Mouse (Mus musculus) layer of hippocampus, postnatal 36 days (tissue): ENCODE measurements at regions not wholly inside any gene's neighbourhood (a gene's known extent, or its start where the extent isn't known, plus 50 kb on each side); places are given as distances from the start of the nearest gene placed in this dataset.
A peak's percentile ranks its signal among the peaks of the same experiment; 100 is the strongest.

Experiments
- DNase-seq, 2 experiments: peaks; one replicate each; pipeline ENCODE4 v3.0.0; 2022

GRCm38 (mm10) chr9:120677216-120677615 lies 106.0 kb downstream of the Rpl14 start:
- no peak for DNase-seq

DNA sequence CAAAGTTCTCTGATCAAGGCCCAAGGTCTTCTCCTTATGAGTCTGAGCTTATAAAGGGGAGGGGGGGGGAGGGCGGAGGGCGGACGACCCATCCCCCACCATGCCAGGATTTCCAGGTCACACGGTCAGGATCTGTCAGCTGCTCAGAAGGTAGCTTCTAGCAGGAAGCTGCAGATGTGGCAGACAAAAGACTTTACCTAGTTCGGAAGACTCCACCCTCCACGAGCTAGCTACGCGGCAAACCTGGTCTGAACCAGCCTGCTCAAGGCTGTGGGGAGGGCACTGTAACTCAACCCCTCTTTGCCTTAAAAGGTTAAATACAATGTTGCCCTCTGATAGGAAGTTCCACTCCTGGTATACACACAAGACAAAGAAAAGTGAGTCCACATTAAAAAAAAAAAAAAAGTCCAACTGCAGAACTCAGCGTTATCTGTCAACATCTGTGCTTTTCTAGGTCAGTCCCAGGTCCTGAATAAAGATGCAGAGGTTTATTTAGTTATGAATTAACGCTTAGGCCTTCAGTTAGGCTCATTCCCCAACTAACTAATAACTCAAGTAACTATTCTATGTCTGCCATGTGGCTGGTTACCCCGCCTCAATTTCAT lies 108.7 kb downstream of the Rpl14 start:
- DNase-seq, result no peak

DNA sequence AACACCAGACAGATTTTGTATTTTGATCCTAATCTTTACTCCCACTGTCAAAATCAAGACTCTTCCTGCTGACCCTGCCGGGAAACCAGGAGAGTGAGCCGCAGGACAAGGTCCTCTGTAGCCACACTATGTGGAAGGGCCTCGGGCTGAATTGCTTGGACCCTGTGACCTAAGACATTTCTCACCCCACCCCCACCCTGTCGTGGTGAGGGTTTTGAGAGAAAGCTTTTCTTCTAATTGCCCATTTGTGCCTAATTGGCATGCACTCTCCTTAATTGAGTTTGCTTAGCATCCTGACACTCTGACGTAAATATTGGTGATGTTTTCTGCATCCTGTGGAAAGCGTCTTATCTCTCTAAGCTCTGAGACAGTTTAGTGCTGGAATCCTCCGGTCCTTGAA lies 110.2 kb downstream of the Rpl14 start:
- DNase-seq, result no peak

DNA sequence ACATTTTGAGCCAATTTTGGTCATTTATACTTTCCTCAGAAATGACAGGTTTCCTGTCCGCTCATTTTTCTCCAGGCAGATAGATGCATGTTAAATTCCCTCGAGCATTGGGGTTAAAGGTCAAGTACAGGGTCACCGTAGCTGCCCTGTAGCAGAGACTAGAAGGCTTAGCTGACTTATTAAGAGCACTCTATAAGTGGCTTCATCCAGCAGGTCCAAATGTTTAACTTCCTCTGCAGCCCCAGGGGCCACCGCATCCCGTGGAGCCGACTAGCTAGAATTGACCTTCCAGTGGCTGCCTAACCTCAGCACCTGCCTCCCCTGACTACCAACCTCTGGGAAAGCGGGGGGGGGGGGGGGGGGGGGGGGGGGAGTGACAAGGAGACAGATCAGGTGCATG lies 114.7 kb downstream of the Rpl14 start:
- DNase-seq, result no peak

GRCm38 (mm10) chr9:120689025-120689424 lies 117.8 kb downstream of the Rpl14 start:
- no peak for DNase-seq

GRCm38 (mm10) chr9:120690510-120690909 lies 119.3 kb downstream of the Rpl14 start:
- DNase-seq, result no peak

DNA sequence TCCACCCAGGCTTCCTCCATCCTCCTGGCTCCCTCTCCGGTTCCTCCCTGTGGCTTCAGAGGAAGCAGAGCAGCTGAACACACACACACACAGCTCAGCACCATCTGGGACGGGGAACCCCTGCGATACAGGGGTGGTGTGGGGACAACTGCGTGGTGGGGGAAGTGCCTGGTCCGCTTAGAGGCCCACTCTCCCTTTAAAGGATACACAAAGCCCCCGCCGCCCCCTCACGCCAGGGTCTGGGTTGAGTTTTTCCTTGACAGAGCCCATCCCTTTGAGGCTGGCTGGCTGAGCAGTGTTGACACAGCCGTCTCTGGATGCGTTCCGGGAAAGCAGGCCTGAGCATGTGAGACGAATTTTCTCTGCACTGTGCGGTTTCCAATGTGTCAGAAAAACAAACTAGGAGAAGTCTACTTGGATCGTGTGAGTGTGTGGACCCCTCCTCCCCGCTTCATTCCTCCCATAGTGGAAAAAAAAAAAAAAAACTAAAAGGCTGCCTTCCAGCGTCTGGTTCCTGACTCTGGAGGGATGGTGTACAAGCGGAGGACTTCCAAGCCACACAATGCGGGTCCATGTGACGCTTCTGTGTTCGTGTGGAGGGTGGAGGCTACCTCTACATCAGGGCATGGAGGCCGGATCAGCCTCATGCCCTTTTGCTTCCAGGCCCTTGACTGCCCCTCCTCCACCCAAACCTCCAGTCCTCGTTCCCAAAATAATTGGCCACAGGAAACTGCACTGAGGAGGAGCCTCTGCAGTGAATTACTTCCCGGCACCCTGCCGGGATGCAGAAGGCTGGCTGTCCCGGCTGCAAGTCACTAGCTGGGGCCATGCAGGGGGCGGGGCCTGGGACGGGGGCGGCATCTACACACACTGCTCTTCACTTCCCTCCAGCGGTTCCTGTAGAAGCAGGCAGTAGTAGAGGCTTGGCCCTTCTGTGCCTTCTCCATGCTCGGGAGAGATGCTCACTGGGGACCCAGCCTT lies 120.0 kb downstream of the Rpl14 start:
- DNase-seq, result peak; percentile 37 to 54

- no peak for DNase-seq
Observed at GRCm38 (mm10) chr9:120691971-120692401, 120.7 kb downstream of the Rpl14 start.

- DNase-seq, result no peak
Observed at GRCm38 (mm10) chr9:120694457-120694856, 123.2 kb downstream of the Rpl14 start.

DNA sequence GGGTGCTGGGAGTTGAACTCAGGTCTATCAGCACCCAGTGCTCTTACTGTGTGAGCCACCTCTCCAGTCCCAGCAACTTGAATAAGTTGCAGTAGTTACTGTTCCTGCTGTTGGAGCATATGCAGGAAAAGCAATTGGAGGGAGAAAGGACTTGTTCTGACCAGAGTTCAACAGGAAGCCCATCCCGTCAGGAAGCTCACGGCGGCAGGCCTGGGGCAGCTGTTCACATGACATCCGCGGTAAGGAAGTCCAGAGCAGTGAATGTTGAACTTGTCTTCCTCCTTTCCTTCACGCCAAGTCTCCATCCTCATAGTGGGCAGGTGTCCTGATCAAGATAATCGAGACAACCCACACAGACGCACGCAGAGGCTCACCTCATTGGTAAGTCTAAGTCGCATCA lies 124.7 kb downstream of the Rpl14 start:
- DNase-seq, result no peak

DNA sequence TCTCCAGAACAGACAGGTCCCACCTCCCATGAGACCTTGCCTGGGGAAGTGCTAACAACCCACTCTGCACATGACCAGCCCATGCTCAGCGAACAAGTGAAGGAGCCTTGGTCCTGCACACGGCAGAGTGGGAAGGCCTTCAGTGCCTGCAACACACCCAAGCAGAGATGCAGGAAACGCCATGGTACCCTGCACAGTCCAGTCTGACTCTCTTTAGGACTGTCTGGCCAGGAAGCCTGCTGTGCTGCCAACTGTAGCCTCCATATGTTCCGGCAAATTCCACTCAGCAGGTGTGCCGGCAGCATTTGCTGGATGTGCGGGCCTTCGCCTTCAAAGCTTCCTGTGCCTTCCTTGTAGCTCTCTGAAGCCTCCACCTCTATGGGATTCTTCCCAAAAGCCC lies 126.5 kb downstream of the Rpl14 start:
- DNase-seq, result no peak

- DNase-seq, result no peak
Observed at GRCm38 (mm10) chr9:120699781-120700180, 128.5 kb downstream of the Rpl14 start.

DNA sequence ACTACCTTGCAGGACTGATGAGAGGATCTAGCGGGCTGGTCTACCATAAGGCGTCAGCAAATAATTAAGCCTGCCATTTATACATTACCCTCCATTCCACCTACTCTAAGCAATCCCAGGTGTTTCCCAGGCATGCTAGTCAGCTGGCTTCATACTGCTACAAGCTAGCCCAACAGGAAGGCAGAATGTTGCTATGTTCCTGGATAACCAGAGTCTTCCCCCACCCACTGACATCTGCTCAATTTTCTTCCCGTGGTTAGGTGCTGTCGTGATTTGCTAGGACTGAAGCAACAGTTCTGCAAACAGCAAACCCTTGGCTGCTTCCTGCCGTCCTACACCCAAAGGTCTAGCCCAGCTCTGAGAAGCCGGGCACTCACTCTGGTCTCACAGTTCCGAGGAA lies 131.6 kb downstream of the Rpl14 start:
- peak in 1 of 2 experiments; percentile 20 for DNase-seq

- no peak for DNase-seq
Observed at GRCm38 (mm10) chr9:120703291-120703930, 132.2 kb downstream of the Rpl14 start.

- DNase-seq, result peak in 1 of 2 experiments; percentile 16
Observed at GRCm38 (mm10) chr9:120706562-120707198, 135.4 kb downstream of the Rpl14 start.

DNA sequence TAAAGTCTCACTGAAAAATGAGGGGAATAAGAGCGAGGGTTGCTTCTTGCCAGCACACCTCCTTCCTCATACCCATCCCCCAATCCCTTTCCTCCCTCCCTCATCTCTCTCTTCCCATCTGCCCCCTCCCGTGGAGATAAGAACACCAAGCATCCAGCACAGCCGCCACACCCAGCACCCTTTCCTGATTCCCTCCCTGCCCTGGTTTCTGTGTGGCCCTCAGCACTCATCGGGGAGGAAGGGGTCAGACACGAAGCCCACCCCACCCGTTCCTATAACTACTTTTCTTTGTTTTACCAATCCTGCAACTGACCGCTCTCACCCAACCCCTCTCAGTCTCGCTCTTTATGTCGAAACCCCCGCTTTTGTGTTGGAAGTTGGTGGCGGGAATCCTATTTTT lies 137.3 kb downstream of the Rpl14 start:
- DNase-seq, result no peak

DNA sequence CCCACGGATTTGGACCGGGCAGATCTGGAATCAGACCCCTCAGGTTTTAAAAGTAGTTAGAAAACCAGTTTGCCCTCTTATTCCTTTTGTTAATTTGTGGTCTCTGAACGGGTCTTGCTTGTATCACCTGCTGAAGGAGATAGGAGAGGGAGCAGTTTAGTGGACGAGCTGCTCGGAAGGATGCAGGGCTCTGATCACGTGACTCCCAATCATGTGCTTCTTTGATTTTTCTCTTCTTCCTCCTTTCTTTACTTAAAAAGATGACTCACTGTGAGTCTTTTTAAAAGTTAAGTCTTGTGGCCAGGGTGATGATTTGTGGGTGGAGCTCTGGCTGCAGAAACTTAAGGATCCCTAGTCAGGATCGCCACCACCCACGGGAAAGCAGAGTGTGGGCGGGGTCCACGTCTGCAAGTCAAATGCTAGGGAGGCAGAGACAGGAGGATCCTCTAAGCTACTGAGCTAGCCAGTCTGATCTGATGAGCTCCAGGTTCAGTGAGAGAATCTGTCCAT lies 138.0 kb downstream of the Rpl14 start:
- no peak for DNase-seq

- no peak for DNase-seq
Observed at GRCm38 (mm10) chr9:120712987-120713386, 141.7 kb downstream of the Rpl14 start.

- no peak for DNase-seq
Observed at GRCm38 (mm10) chr9:120715665-120716121, 144.4 kb downstream of the Rpl14 start.

DNA sequence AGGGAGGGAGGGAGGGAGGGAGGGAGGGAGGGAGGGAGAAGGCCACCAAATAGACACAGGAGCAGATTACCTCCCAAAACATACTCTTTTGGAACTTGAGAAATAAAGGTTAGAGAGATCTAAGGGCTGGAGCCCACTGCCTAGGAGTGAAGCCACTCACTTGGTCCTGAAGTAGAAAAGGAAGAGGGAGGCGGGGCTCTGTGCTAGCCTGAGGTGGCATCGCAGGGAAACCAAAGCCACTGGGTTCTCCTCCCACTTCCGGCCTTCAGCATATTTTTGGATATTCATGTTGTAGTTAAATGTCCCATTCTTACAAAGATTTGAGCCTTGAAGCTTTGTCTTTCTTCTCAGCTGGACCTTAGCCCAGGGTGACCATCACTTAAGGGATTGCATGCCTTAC lies 147.6 kb downstream of the Rpl14 start:
- no peak for DNase-seq

- DNase-seq, result no peak
Observed at GRCm38 (mm10) chr9:120721451-120722123, 150.3 kb downstream of the Rpl14 start.

- no peak for DNase-seq
Observed at GRCm38 (mm10) chr9:120723026-120723425, 151.8 kb downstream of the Rpl14 start.
